Mouse (Mus musculus): ENCODE measurements at regions not wholly inside any gene's neighbourhood (a gene's known extent, or its start where the extent isn't known, plus 50 kb on each side); places are given as distances from the start of the nearest gene placed in this dataset.

DNA sequence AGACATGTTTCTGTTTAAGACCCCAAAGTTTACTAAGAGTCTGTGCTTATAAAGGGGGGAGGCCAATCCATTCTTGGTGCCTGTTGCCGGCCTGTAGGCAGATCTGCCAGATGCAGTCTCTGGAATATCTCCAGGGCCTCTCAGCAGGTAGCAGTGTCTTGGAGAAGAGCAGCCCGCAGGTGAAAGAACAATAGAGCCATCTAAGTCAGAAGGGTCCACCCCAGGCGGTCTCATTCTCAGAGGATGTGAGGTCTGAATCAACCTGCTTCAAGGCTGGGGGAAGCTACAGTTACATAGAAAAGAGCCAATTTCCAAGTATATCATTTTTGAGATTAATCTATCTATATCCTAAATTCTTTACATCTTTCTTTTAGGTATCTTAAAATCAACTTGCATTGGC is 366.0 kb upstream of the Dab2 start:
- TF ChIP-seq TAL1 (IDR thresholded peaks at IDR 0.05; ENCODE audit: low read length) (no peak), GATA1 (IDR thresholded peaks at IDR 0.05; ENCODE audit: low read length) (no peak)
